Mouse (Mus musculus) adrenal gland, adult 18-20 months (tissue): Measurements from ENCODE around the gene Nexn. TPM values are rescaled to one million over a fixed set of nuclear protein-coding genes. Genes with fewer than 3 reads are reported as not detected.

ENCODE experiments used
- DNase-seq, 2 experiments: peaks; one replicate each; pipeline ENCODE4 v3.0.0; 2021 to 2022; ENCODE audit warnings: low spot score in 2 of 2
- total RNA-seq, 2 experiments: library from RNA; stranded (reverse); gene quantifications; 1 replicate in 1 of 2; 2 replicates in 1 of 2; pipeline ENCODE4 v1.2.3; 2021

Nexn gene
- total RNA-seq, 2 experiments from 2014 or later = 4.3 to 5.8 TPM

GRCm38 (mm10) chr3:152282126-152282525, 16.0 kb upstream of the Nexn start:
- DNase-seq = no peak

- no peak for DNase-seq
Measured at GRCm38 (mm10) chr3:152278431-152278830, 12.3 kb upstream of the Nexn start.

GRCm38 (mm10) chr3:152277912-152278311, 11.8 kb upstream of the Nexn start:
- no peak for DNase-seq

DNA sequence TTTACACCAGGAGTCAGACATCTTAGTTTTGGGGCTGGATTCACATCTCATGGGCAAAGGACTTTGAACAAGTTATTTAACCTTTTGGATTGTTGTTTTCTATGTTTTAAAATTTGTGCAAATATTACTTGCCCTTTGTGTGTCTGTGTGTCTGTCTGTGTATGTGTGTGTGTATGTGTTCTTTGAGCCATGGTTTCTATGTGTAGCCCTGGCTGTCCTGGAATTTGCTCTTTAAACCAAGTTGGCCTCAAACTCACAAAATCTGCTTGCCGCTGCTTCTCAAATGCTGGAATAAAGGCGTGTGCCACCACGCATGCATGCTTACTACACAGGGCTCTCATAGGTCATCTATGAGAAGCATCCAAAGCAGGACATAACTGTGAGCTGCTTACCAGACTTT, 10.8 kb upstream of the Nexn start:
- DNase-seq = no peak

DNA sequence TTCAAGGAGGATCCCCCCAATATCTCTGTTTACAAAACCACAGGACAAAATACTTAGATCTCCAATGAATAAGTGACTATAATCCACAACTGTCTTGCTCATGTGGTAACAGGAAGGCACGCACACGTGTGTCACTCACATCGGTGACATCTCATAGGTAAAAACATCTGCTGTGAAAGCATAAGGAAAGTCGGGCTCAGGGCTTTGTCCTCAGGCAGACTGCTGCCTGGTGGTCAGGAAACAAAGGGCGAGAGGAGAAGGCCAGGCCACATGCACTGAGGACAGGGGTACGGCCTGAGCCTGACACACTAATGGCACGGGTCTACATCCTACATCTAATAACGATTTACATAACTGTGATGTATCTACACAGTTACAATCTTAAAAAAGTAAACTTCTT, 8.9 kb upstream of the Nexn start:
- DNase-seq = no peak

DNA sequence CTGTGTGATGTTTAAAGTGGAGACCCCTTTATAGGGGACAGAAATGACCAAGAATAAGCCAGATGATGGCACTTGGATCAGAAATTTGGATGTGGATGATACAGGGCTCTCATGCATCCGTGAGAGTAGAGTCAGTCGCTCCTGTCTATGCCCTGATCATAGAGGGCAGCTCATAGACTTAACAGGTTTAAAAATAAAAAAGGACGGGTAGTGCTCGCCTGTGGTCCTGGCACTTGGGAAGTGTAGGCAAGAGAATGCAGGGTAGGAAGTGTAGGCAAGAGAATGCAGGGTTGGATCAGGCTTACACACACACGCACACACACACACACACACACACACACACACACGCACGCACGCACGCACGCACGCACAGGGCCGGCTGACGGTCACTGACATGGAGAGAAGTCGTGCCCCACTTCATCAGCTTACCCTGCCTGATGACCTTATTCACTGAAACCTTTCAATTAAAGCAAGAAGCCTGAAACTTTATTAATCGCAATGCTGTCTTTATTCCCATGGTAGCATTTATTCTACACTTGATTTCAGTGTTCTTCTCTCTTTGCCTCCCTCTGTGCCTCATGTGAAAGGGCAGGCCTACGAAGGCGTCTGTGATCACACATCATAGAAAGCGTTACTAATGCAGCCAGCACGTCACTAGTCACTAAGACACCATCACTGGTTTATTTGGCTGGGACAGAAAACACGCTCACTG, 7.0 kb upstream of the Nexn start:
- no peak for DNase-seq

- no peak for DNase-seq
Measured at GRCm38 (mm10) chr3:152271876-152272275, 5.7 kb upstream of the Nexn start.

- no peak for DNase-seq
Measured at GRCm38 (mm10) chr3:152271071-152271710, 5.0 kb upstream of the Nexn start.

DNA sequence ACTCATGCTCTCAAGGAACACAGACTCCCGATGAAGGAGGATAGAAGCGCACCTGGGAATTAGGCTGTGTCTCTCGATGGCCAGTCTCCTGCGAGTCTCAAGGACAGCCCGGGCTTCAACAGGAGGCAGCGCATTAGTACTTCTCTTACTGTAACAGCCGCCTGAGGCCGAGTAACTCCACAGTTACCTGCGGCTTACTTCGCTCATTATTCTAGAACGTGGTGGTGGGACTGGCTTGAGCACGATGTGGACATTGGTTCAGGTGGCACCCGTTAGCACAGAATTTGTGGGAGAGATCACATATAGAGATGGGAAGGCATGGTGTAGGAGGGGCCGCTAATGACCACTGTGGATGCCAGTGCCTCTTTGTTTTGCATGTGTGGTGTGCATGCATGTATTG, 1.9 kb upstream of the Nexn start:
- no peak for DNase-seq

GRCm38 (mm10) chr3:152265351-152266035, 657 bp downstream of the Nexn start:
- peak; percentile 62 to 63 for DNase-seq

DNA sequence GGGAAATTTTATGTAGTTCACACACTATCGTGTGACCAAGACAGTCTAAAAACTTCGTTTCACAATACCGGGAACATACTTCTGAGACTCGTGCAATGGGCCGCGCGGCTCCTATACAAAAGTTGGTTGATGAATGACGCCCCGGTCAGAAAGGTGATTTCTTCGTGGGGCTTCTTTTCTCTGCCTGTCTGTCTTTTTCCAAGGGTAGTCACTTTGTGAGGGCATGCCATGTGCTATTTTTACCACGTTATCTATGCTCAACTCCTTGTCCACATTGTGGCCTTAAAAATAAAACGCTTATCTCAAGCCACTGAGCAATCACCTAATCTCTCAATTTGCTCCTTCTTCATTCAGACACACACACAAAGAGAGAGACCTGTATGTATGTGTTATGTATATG, 1.3 kb downstream of the Nexn start:
- no peak for DNase-seq

- DNase-seq = no peak
Measured at GRCm38 (mm10) chr3:152264374-152264773, 1.8 kb downstream of the Nexn start.

DNA sequence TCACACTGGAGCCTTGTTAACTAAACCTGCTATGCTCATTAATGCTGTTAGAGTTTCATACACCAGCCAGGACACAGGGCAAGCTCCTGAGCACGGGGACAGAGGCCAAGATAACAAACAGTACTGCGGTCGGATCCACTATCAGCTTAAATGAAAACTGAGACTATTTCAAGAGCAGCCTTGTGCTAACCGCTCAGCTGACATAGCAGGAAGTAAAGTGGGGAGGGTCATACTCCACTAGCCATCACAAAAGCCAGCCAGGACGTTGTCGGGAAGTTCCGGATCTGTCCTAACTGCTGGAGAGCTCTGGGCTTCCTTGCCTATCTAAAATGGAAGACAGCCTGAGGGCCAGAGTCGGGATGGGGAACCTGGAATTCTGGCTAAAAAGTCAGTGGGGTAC, 4.2 kb downstream of the Nexn start:
- no peak for DNase-seq

GRCm38 (mm10) chr3:152261436-152261835, 4.7 kb downstream of the Nexn start:
- no peak for DNase-seq

GRCm38 (mm10) chr3:152260362-152260761, 5.8 kb downstream of the Nexn start:
- DNase-seq = no peak

- DNase-seq = peak; percentile 77 to 78
Measured at GRCm38 (mm10) chr3:152259409-152259808, 6.7 kb downstream of the Nexn start.

- no peak for DNase-seq
Measured at GRCm38 (mm10) chr3:152257528-152257927, 8.6 kb downstream of the Nexn start.

DNA sequence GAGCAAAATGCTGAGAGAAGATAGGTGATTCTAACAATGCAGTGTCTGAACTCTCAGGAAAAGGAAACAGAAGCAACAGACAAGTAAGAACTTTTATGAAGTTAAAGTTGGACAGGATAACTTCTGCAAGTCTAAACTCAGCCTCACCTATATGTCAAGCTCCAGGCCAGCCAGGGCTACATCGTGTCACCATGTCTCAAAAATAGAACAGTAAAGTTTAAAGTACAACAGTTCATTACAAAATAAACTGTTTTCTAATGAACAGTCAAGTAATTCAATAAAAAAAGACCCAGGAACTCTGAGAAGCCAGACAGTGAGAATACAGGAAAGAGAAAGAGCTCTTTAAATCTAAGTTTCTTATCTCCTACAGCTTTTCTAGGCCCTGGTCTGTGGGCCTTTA, 15.7 kb downstream of the Nexn start:
- no peak for DNase-seq

DNA sequence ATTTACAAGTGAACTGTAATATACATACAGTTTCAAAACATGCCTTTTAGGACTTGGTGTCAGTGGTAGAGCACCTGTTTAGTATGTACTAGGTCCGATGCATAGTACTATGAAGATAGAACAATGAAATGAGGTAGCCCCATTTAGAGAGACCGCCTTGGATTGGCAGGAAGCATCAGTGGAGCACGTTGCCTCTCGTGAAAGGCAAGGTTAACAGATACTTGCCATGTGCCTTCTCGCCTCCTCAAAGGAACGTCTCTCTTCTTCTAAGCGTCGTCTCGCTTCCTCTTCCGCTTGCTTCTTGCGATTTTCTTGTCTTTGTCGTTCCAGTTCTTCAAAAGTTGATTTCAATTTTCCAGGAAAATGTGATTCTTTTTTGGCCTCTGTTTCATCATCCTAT, 18.4 kb downstream of the Nexn start:
- DNase-seq = no peak

DNA sequence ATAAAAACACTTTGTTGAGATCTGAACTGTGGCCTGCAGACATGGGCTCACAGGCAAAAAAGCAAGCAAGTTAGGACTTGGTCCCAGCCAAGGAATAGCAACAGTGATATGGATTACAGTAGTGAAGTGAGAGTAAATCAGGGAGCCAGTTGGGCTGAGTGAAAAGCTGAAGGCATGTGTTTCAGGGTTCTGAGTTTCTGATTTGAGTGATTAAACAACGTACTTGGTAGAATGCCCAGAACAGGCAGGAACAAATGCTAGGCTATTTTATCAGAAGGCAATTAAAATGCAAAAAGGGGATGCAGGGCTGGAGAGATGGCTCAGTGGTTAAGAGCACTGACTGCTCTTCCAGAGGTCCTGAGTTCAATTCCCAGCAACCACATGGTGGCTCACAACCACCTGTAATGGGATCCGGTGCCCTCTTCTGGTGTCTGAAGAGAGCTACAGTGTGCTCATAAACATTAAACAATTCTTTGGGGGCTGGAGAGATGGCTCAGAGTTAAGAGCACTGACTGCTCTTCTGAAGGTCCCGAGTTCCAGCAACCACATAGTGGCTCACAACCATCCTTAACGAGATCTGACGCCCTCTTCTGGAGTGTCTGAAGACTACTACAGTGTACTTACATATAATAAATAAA, 20.8 kb downstream of the Nexn start:
- no peak for DNase-seq

DNA sequence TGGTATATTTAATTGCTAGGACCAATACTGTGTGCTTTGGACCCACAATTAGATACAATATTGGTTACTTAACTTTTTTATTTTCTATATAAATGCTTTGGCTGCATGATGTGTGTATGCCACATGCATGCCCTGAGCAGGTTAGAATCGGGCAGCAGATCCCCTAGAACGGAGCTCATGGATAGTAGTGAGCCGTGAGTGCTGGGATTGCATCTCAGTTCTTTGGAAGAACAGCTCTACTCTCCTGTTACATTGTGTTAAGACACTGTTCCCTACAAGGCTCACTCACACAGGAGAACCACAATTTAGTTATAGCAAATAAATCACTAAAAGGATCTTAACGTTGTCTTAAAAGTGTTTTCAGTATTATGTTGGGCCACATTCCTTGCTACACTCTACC, 22.8 kb downstream of the Nexn start:
- DNase-seq = no peak

- DNase-seq = no peak
Measured at GRCm38 (mm10) chr3:152241098-152241497, 25.1 kb downstream of the Nexn start.
